Mouse (Mus musculus): Measurements from ENCODE around the gene Elfn1. TPM values are rescaled to one million over a fixed set of nuclear protein-coding genes. Genes with fewer than 3 reads are reported as not detected.

Gene Elfn1
- polyA plus RNA-seq, 1 experiment from 2014 or later, result 5.1 TPM

DNA sequence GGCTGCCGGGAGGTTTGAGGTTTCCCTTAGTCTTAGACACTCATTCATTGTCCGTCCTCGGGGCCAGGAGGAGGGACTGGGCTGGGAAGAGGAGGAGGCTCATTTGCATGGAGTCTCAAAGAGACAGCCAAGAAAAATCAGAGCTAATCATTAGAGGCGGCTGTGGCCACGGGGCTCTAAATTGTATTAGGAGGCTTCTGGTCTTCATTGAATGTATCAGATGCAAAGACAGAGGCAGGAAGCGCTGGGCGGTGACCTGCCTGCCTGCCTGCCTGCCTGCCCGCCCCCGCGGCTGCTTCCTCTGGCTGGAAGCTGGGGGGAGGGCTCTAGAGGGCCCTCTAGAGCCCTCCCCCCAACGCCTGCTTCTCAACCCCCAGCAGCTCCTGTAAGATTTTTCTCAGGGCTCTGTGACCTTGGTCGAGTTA is 23.2 kb downstream of the Elfn1 start:
- Histone ChIP-seq H3K27me3 (ENCODE audit: control insufficient read depth, insufficient read depth, low read length) (no peaks in the 10 kb centered on the region), H3K4me2 (ENCODE audit: low read depth, low read length) (peak overlapping the region; percentile 14; the same call in 1 of the 2 replicates), H3K9me3 (ENCODE audit: control insufficient read depth, low read length) (no peaks in the 10 kb centered on the region), H3K4me1 (ENCODE audit: control insufficient read depth, insufficient read depth, low read length) (peaks cover 21% of the 10 kb centered on the region), H3K27ac (ENCODE audit: low read depth, low read length) (no peak overlapping the region), H3K4me3 (ENCODE audit: low read depth, low read length) (no peak overlapping the region), H3K9ac (replicated peaks; ENCODE audit: low read depth, low read length) (no peak overlapping the region), H3K36me3 (ENCODE audit: control insufficient read depth, insufficient read depth, low read length) (no peaks in the 10 kb centered on the region)
- WGBS, result 4% methylated on average over 12 of the region's 12 CpGs
- ATAC-seq (ENCODE audit: low read depth), result no peak

- H3K4me3 ChIP-seq (ENCODE audit: low read depth, low read length), result no peak overlapping the region
- no peaks in the 10 kb centered on the region for H3K36me3 ChIP-seq (ENCODE audit: control insufficient read depth, insufficient read depth, low read length)
- no peak overlapping the region for H3K27ac ChIP-seq (ENCODE audit: low read depth, low read length)
- peak; percentile 78 for ATAC-seq (ENCODE audit: low read depth)
- no peak overlapping the region for H3K9ac ChIP-seq (replicated peaks; ENCODE audit: low read depth, low read length)
- WGBS, result 22% methylated on average over 15 of the region's 15 CpGs
- peaks cover 21% of the 10 kb centered on the region for H3K4me1 ChIP-seq (ENCODE audit: control insufficient read depth, insufficient read depth, low read length)
- no peaks in the 10 kb centered on the region for H3K9me3 ChIP-seq (ENCODE audit: control insufficient read depth, low read length)
- H3K4me2 ChIP-seq (ENCODE audit: low read depth, low read length), result no peak overlapping the region
- no peaks in the 10 kb centered on the region for H3K27me3 ChIP-seq (ENCODE audit: control insufficient read depth, insufficient read depth, low read length)
Observed at GRCm38 (mm10) chr5:139931947-139932540, 24.3 kb downstream of the Elfn1 start.

DNA sequence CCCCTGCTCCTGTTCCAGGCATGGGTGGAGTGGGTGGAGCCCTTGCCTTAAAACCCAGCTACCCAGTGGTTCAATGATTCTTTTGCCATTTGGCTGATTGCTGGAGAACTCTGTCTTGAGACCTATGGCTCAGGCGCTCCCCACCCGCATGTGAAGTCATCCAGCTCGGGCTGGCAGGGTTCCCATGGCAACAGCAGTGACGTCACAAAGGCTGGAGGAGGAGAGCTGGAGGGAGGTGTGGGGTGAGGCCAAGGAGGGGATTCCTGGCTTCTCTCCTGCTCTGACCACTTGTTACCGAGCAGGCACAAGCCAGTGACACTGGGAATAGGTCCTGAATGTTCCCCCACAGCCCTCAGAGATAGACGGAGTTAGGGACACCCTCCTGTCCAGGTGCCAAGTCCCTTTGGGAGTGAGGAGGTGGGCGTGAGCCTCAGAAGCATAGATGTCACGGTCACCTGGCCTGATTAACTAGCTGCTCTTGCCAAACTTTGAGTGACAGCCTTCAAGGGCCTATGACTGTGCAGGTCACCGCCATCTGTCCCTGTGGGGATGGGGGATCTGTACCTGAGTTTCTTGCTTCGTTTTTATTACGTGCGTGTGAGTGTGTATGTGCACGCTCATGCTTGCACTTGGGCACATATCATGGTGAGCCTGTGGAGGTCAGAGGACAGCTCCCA is 25.0 kb downstream of the Elfn1 start:
- H3K9ac ChIP-seq (replicated peaks; ENCODE audit: low read depth, low read length), result no peak overlapping the region
- H3K27ac ChIP-seq (ENCODE audit: low read depth, low read length), result 0 out of 2 replicates have a peak overlapping the region, but pooled peaks have one; percentile 22
- H3K4me3 ChIP-seq (ENCODE audit: low read depth, low read length), result no peak overlapping the region
- H3K4me2 ChIP-seq (ENCODE audit: low read depth, low read length), result peak overlapping the region; percentile 6; the same call in 1 of the 2 replicates
- no peaks in the 10 kb centered on the region for H3K9me3 ChIP-seq (ENCODE audit: control insufficient read depth, low read length)
- peak; percentile 73 for ATAC-seq (ENCODE audit: low read depth)
- H3K27me3 ChIP-seq (ENCODE audit: control insufficient read depth, insufficient read depth, low read length), result no peaks in the 10 kb centered on the region
- WGBS, result 37% methylated on average over 13 of the region's 13 CpGs
- peaks cover 21% of the 10 kb centered on the region for H3K4me1 ChIP-seq (ENCODE audit: control insufficient read depth, insufficient read depth, low read length)
- no peaks in the 10 kb centered on the region for H3K36me3 ChIP-seq (ENCODE audit: control insufficient read depth, insufficient read depth, low read length)

DNA sequence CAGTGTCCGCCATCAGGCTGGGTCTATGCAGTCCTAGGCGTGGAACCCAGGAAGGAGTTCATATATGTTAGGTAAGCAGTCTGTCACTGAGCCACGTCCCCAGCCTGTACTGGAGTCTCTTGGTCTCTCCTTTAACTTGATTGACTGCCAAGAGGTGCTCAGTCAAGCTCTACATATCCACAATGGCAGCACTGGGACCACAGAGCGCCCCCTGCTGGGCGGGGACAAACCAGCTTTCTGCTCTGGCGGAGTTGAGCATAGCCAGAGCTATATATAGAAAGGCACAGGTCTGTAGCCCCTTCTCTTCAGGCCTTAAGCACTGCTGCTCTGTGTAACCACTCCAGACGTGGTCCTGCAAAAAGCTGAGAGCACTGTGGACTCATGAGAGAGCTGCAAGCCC is 25.7 kb downstream of the Elfn1 start:
- H3K9ac ChIP-seq (replicated peaks; ENCODE audit: low read depth, low read length), result no peak overlapping the region
- 50% methylated on average over 7 of the region's 7 CpGs for WGBS
- ATAC-seq (ENCODE audit: low read depth), result no peak

DNA sequence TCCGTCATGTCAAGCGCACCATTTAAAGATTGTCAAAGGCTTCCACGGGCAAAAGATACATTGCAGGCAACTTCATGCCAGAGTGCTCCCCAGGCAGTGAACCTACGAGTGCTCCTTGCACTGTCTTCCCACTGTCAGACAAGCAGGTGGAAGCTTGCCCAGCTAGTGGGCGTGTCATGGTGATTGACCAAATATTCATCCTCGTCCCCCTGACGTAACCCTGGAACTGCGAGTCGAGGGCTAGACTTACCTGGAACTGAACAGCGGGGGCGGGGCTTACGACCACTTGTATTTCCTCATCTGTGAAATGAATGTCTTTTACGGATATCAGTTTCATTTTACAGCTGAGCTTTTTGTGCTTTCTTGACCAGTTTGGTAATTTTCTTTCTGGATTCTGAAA is 28.7 kb downstream of the Elfn1 start:
- Histone ChIP-seq H3K4me2 (ENCODE audit: low read depth, low read length) (no peak overlapping the region), H3K4me3 (ENCODE audit: low read depth, low read length) (no peak overlapping the region), H3K9me3 (ENCODE audit: control insufficient read depth, low read length) (no peaks in the 10 kb centered on the region; the same call in 1 of the 2 replicates), H3K27me3 (ENCODE audit: control insufficient read depth, insufficient read depth, low read length) (no peaks in the 10 kb centered on the region), H3K27ac (ENCODE audit: low read depth, low read length) (no peak overlapping the region), H3K9ac (replicated peaks; ENCODE audit: low read depth, low read length) (no peak overlapping the region), H3K36me3 (ENCODE audit: control insufficient read depth, insufficient read depth, low read length) (no peaks in the 10 kb centered on the region), H3K4me1 (ENCODE audit: control insufficient read depth, insufficient read depth, low read length) (peaks cover 15% of the 10 kb centered on the region)
- 75% methylated on average over 13 of the region's 13 CpGs for WGBS
- ATAC-seq (ENCODE audit: low read depth), result no peak

More for the DNA sequence above, 25.7 kb downstream of the Elfn1 start:
- Histone ChIP-seq H3K4me3 (ENCODE audit: low read depth, low read length) (no peak overlapping the region), H3K36me3 (ENCODE audit: control insufficient read depth, insufficient read depth, low read length) (no peaks in the 10 kb centered on the region), H3K4me2 (ENCODE audit: low read depth, low read length) (no peak overlapping the region), H3K9me3 (ENCODE audit: control insufficient read depth, low read length) (no peaks in the 10 kb centered on the region), H3K27me3 (ENCODE audit: control insufficient read depth, insufficient read depth, low read length) (no peaks in the 10 kb centered on the region), H3K4me1 (ENCODE audit: control insufficient read depth, insufficient read depth, low read length) (peaks cover 21% of the 10 kb centered on the region), H3K27ac (ENCODE audit: low read depth, low read length) (no peak overlapping the region)

DNA sequence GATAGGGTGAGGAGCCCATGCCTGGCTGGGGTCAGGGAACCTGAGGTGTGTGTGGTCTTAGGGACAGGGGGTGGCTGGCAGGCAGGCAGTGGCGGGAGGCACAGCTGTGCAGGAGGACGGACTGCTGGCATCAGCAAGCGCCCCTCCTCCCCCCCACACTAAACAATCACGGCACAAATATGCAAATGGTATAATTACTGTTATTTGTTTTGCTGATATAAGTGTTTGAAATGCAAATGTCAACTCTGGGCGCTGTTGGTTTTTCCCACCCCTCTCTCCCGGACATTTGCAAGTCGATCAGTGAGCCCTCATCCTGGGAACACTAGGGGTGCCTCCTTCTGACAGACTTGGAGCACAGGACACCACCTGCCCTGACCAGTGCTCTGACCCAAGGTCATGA is 37.0 kb downstream of the Elfn1 start:
- no peak for ATAC-seq (ENCODE audit: low read depth)
- peaks cover 10% of the 10 kb centered on the region for H3K4me1 ChIP-seq (ENCODE audit: control insufficient read depth, insufficient read depth, low read length)
- no peaks in the 10 kb centered on the region for H3K9me3 ChIP-seq (ENCODE audit: control insufficient read depth, low read length)
- H3K36me3 ChIP-seq (ENCODE audit: control insufficient read depth, insufficient read depth, low read length), result no peaks in the 10 kb centered on the region
- H3K27ac ChIP-seq (ENCODE audit: low read depth, low read length), result no peak overlapping the region
- no peak overlapping the region for H3K4me3 ChIP-seq (ENCODE audit: low read depth, low read length)
- no peaks in the 10 kb centered on the region for H3K27me3 ChIP-seq (ENCODE audit: control insufficient read depth, insufficient read depth, low read length)
- H3K9ac ChIP-seq (replicated peaks; ENCODE audit: low read depth, low read length), result no peak overlapping the region
- WGBS, result 20% methylated on average over 7 of the region's 7 CpGs
- H3K4me2 ChIP-seq (ENCODE audit: low read depth, low read length), result no peak overlapping the region

DNA sequence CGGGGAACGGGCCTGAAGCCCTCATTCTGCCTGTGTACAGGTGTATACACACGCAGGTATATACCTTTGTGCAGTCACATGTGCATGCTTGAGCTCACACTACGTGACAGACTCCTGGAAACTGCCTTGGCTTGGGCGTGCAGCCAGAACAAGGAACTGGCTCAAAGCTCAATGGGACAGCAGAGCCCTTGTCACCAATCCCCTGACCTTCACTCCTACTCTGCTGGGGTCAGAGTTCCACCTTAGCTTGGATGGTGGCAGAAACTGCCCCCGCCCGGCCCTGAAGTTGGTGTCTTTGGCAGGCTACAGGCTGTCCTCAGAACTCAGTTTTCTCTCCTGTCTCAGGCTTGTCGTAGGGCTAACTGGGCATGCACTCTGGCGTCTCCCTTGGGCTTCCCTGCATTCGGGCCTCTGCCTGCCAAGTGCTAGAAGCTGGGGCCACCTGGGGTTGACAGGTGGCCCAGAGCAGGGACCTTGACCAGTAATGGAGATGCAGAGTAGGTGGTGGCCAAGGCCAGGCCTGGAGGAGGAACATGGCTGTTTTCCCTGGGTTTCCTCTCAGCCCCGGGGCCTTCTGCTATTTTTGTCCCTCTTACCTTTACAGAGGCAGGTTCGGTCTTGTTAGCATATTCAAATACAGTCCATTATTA is 38.1 kb downstream of the Elfn1 start:
- no peak overlapping the region for H3K9ac ChIP-seq (replicated peaks; ENCODE audit: low read depth, low read length)
- 76% methylated on average over 12 of the region's 12 CpGs for WGBS
- no peak for ATAC-seq (ENCODE audit: low read depth)

DNA sequence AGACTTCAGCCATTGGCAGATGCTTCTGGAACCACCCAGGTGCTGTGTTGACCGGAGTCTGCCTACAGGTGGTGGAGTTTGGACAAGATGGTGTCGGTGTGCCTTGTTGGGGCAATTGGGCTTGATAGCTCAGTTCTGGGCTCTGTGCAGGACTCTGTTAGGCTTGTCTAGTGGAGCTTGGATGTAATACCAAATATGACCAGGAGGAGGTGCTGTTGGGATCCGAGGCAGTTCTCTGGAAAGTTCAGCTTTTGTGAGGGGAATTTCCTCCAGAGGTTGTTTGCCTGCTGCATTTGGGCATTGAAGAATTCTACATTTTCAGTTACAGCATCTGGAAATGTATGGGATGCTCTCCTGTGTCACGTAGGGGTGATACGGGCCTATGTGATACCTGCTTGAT is 39.7 kb downstream of the Elfn1 start:
- peaks cover 16% of the 10 kb centered on the region for H3K4me1 ChIP-seq (ENCODE audit: control insufficient read depth, insufficient read depth, low read length)
- no peak overlapping the region for H3K27ac ChIP-seq (ENCODE audit: low read depth, low read length)
- H3K9me3 ChIP-seq (ENCODE audit: control insufficient read depth, low read length), result no peaks in the 10 kb centered on the region
- no peak for ATAC-seq (ENCODE audit: low read depth)
- H3K27me3 ChIP-seq (ENCODE audit: control insufficient read depth, insufficient read depth, low read length), result no peaks in the 10 kb centered on the region
- WGBS, result 94% methylated on average over 5 of the region's 5 CpGs
- no peak overlapping the region for H3K4me2 ChIP-seq (ENCODE audit: low read depth, low read length)
- H3K4me3 ChIP-seq (ENCODE audit: low read depth, low read length), result no peak overlapping the region
- no peak overlapping the region for H3K9ac ChIP-seq (replicated peaks; ENCODE audit: low read depth, low read length)
- H3K36me3 ChIP-seq (ENCODE audit: control insufficient read depth, insufficient read depth, low read length), result no peaks in the 10 kb centered on the region

More for the DNA sequence above, 38.1 kb downstream of the Elfn1 start:
- no peak overlapping the region for H3K4me3 ChIP-seq (ENCODE audit: low read depth, low read length)
- H3K36me3 ChIP-seq (ENCODE audit: control insufficient read depth, insufficient read depth, low read length), result no peaks in the 10 kb centered on the region
- no peaks in the 10 kb centered on the region for H3K9me3 ChIP-seq (ENCODE audit: control insufficient read depth, low read length)
- no peak overlapping the region for H3K27ac ChIP-seq (ENCODE audit: low read depth, low read length)
- H3K4me2 ChIP-seq (ENCODE audit: low read depth, low read length), result no peak overlapping the region
- no peaks in the 10 kb centered on the region for H3K27me3 ChIP-seq (ENCODE audit: control insufficient read depth, insufficient read depth, low read length)
- peaks cover 16% of the 10 kb centered on the region for H3K4me1 ChIP-seq (ENCODE audit: control insufficient read depth, insufficient read depth, low read length)

DNA sequence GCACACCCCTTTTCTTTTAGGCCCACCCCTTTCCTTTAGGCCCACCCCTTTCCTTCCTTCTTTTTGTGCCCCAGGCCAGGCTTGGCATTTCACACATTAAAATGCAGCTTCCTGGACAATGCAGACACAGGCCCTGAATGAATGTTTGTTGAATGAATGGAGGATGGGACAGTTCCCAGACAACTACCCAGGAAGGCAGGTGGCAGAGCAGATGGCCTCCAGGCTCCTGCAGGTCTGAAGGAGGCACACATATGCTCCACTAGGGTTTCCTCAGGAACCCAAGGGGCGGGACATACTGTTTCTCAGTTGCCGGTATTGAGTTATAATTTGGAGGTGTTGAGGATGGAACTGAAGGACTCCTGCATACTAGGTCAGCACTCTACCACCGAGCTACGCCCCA is 40.8 kb downstream of the Elfn1 start:
- 79% methylated on average over 4 of the region's 4 CpGs for WGBS
- H3K36me3 ChIP-seq (ENCODE audit: control insufficient read depth, insufficient read depth, low read length), result no peaks in the 10 kb centered on the region
- ATAC-seq (ENCODE audit: low read depth), result no peak

More for the DNA sequence above, 40.8 kb downstream of the Elfn1 start:
- H3K27ac ChIP-seq (ENCODE audit: low read depth, low read length), result no peak overlapping the region
- no peak overlapping the region for H3K4me3 ChIP-seq (ENCODE audit: low read depth, low read length)
- no peak overlapping the region for H3K9ac ChIP-seq (replicated peaks; ENCODE audit: low read depth, low read length)
- peaks cover 16% of the 10 kb centered on the region for H3K4me1 ChIP-seq (ENCODE audit: control insufficient read depth, insufficient read depth, low read length)
- H3K27me3 ChIP-seq (ENCODE audit: control insufficient read depth, insufficient read depth, low read length), result no peaks in the 10 kb centered on the region
- no peaks in the 10 kb centered on the region for H3K9me3 ChIP-seq (ENCODE audit: control insufficient read depth, low read length)
- no peak overlapping the region for H3K4me2 ChIP-seq (ENCODE audit: low read depth, low read length)

Data from neural tube, embryonic 14.5 days (tissue).